Mouse (Mus musculus) bone marrow, adult 2 months (tissue): ENCODE results near the gene Olfr628.
"Not testable (repeated sequence)": the region's sequence is repeated elsewhere in the genome, so short reads cannot be mapped to it uniquely, and the experiment has no call there.

ENCODE experiments used
- CTCF ChIP-seq: fragments of 200-500 bp; IDR thresholded peaks from 2 replicates; pipeline ENCODE4 v1.5.1; 2011; ENCODE audit warnings: low read length, control low read depth; ENCODE audit not compliant: control insufficient read depth, insufficient read depth
- POLR2A ChIP-seq: fragments of 200-500 bp; IDR thresholded peaks from 2 replicates; pipeline ENCODE4 v1.6.1; 2011; ENCODE audit warnings: low read depth, mild to moderate bottlenecking, control low read depth, low read length, borderline replicate concordance; ENCODE audit not compliant: control insufficient read depth

DNA sequence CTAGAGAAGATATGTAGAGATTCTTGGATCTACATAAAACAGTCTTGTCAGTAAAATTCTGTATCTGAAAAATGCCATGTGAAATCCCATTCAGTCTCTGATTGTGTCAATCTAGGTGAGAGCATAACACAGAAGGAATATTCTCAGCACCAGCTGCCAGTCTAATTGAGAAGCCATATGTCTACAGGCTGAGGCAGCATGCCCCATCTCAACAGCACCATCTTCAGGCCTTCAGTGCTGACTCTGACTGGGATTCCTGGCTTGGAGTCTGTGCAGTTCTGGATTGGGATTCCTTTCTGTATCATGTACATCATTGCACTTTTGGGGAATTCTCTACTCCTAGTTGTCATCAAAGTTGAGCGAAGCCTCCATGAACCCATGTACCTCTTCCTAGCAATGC, 13.8 kb upstream of the Olfr628 start:
- TF ChIP-seq POLR2A, CTCF: not testable (repeated sequence)
